Mouse (Mus musculus) ES-Bruce4 (cell line): ENCODE measurements around the gene Hps5. TPM values are rescaled to one million over a fixed set of nuclear protein-coding genes. Genes with fewer than 3 reads are reported as not detected.
A peak's percentile ranks its signal among the peaks of the same experiment; 100 is the strongest.

ENCODE experiments used
- H3K27ac ChIP-seq: 2 replicates; pipeline ENCODE4 v1.5.1; 2012; ENCODE audit warnings: low read length, inconsistent platforms; ENCODE audit not compliant: insufficient read depth
- H3K27me3 ChIP-seq: 2 replicates; pipeline ENCODE4 v1.6.1; 2012; ENCODE audit warnings: mild to moderate bottlenecking, low read length, inconsistent platforms; ENCODE audit not compliant: control insufficient read depth, poor library complexity, insufficient read depth, severe bottlenecking
- H3K36me3 ChIP-seq: 2 replicates; pipeline ENCODE4 v1.6.1; 2012; ENCODE audit warnings: inconsistent platforms, mild to moderate bottlenecking, low read length, moderate library complexity; ENCODE audit not compliant: control insufficient read depth, poor library complexity, insufficient read depth, severe bottlenecking
- H3K4me1 ChIP-seq: one replicate; pipeline ENCODE4 v1.8.1; 2011; ENCODE audit warnings: low read length; ENCODE audit not compliant: control insufficient read depth, insufficient read depth
- H3K4me3 ChIP-seq: 2 replicates; pipeline ENCODE4 v1.5.1; 2011; ENCODE audit warnings: low read depth, mild to moderate bottlenecking, low read length
- H3K9ac ChIP-seq: 2 replicates; pipeline ENCODE4 v1.6.1; 2012; ENCODE audit warnings: low read depth, mild to moderate bottlenecking, inconsistent platforms; ENCODE audit not compliant: poor library complexity, severe bottlenecking
- H3K9me3 ChIP-seq: replicated peaks from 2 replicates; pipeline ENCODE4 v1.6.1; 2012; ENCODE audit warnings: mild to moderate bottlenecking, low read length, inconsistent platforms; ENCODE audit not compliant: control insufficient read depth, poor library complexity, insufficient read depth, severe bottlenecking
- CTCF ChIP-seq: IDR thresholded peaks from one replicate; pipeline ENCODE4 v1.8.1; 2011; ENCODE audit warnings: low read depth, low read length
- EP300 ChIP-seq: IDR thresholded peaks from 2 replicates; pipeline ENCODE4 v1.6.1; 2011; ENCODE audit warnings: low read depth, low read length; ENCODE audit not compliant: insufficient read depth
- POLR2A ChIP-seq: IDR thresholded peaks from one replicate; pipeline ENCODE4 v1.8.1; 2011; ENCODE audit warnings: low read length; ENCODE audit not compliant: insufficient read depth
- polyA plus RNA-seq: library from polyadenylated mRNA; stranded (reverse); fragments of >200 nt; gene quantifications from 2 replicates; pipeline ENCODE4 v1.2.4, GENCODE M21; 2011; ENCODE audit warnings: low read depth; ENCODE audit not compliant: missing spikeins, insufficient read depth, insufficient read length

The Hps5 gene
- polyA plus RNA-seq, 1 experiment: 14.8 TPM

DNA sequence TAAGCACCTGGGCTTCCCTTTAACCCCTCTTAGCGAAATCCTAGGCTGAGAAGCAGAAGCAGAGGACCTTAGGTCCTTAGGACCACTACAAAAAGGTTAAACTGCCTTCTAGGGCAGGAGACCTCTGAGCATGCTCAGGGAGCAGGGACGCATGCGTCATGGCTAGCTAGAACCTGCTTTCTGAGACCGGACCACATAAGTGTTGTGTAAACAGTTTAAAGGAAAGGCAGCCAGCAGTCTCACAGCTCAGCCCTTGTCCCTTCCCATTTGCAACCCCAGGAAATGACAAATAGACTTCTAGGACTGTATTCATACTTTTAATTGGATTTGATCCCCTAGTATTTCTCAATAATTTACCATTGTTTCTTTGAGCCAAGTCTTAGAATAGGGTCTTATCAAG is 44.5 kb upstream of the Hps5 start:
- Histone ChIP-seq H3K27me3 (no peaks in the 10 kb centered on the region), H3K9me3 (no peaks in the 10 kb centered on the region), H3K4me3 (no peak overlapping the region), H3K9ac (no peak overlapping the region), H3K4me1 (peaks cover 16% of the 10 kb centered on the region), H3K27ac (no peak overlapping the region), H3K36me3 (no peaks in the 10 kb centered on the region)
- no peak for TF ChIP-seq CTCF
- TF ChIP-seq POLR2A: no peak
- TF ChIP-seq EP300: no peak

DNA sequence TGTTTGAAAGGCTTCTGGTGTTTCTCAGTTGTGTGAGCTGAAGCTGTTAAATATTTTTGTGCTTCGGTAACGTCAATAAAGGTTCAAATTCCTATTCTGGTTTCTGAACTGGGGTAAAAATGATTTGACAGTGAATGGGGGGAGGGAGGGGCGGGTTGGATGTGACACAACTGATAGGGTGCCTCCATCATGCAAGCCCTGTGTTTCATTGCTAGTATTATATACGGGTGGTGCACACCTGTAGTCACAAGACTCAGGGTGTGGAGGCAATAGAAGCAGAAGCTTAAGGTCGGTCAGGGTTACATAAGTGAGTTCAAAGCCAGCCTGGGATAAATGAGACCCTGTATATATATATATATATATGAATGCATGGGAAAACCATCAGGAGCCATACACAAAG is 44.0 kb upstream of the Hps5 start:
- no peak overlapping the region for H3K9ac ChIP-seq
- no peaks in the 10 kb centered on the region for H3K27me3 ChIP-seq
- no peak overlapping the region for H3K4me3 ChIP-seq
- TF ChIP-seq EP300 (no peak), POLR2A (no peak), CTCF (no peak)
- peaks cover 16% of the 10 kb centered on the region for H3K4me1 ChIP-seq
- H3K36me3 ChIP-seq: no peaks in the 10 kb centered on the region
- peak overlapping the region; percentile 90 for H3K27ac ChIP-seq
- no peaks in the 10 kb centered on the region for H3K9me3 ChIP-seq

DNA sequence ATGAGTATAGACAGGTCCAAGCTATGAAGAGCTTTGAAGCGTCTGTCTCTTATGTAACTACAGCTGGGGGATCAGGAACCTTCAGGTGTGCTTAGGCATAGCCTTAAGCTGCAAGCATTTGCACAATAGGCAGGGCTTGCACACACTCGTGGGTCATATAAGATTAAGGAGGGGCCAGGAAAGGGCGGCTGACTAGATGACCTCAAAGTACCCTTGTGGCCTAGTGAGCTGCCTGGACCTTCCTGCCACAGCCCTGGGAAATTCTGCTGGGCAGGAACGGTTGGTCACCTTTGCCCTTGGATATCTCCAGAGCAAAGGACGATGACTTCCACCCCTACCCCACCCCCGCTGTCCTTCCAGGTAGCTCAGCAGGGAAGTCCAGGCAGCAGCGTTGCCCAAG is 43.6 kb upstream of the Hps5 start:
- Histone ChIP-seq H3K9ac (no peak overlapping the region), H3K9me3 (no peaks in the 10 kb centered on the region), H3K27ac (peak overlapping the region; percentile 90), H3K36me3 (no peaks in the 10 kb centered on the region), H3K4me1 (peaks cover 16% of the 10 kb centered on the region), H3K27me3 (no peaks in the 10 kb centered on the region), H3K4me3 (no peak overlapping the region)
- TF ChIP-seq CTCF: no peak
- 0 out of 2 replicates have a peak, but pooled peaks have one; percentile 30 for TF ChIP-seq EP300
- no peak for TF ChIP-seq POLR2A

DNA sequence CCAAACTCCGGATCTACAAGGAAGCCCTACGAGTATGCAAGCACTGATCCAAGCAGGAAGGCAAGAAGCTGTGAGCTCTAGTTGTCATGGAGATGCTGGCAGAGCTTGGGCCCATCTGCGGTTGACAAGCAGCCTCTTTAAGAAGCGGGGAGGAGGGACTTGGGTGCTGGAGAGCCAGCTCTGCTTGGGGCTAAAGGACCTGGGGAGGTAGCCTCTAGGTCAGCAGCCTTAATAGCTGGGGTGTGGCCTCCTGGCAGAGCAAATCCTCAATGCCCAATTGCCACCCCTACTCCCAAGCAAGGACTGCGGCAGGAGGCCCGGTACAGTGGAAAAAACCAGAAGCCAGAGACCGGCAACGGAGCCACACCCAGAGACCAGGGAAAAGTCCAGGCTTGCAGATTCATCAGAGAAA is 43.0 kb upstream of the Hps5 start:
- H3K27ac ChIP-seq: peak overlapping the region; percentile 90
- no peak overlapping the region for H3K9ac ChIP-seq
- TF ChIP-seq POLR2A: no peak
- TF ChIP-seq EP300: peak; percentile 24; the same call in 1 of the 2 replicates
- no peak overlapping the region for H3K4me3 ChIP-seq
- H3K36me3 ChIP-seq: no peaks in the 10 kb centered on the region
- peaks cover 16% of the 10 kb centered on the region for H3K4me1 ChIP-seq
- no peaks in the 10 kb centered on the region for H3K9me3 ChIP-seq
- no peaks in the 10 kb centered on the region for H3K27me3 ChIP-seq

DNA sequence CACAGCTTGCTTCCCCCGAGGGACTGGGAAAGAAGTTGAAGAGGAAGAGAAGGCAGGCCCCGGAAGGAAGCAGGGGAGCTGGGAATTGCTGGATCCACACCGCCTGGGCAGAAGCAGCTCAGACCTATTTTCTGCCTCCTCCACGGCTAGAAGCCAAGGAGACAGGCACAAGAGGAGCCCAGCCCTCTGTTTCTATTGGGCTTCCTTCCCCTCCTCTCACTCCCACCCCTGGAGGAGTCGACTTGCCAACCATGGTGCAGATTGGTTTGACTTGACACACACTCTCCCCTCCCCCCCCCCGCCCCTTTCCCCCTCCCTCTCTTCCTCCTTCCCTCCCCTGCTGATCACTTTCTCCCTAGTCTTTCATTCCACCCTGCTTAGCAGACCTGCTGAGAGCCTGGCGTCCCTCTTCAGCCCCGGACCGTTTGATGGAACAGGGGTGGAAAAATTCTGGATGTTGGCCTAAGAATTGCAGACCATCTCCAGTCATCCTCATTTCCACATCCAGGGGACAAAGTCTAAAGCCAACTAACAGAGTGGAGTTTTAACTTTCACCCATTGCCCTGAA is 42.3 kb upstream of the Hps5 start:
- Histone ChIP-seq H3K9me3 (no peaks in the 10 kb centered on the region), H3K9ac (peak overlapping the region; percentile 20; the same call in 1 of the 2 replicates), H3K27ac (peak overlapping the region; percentile 90), H3K27me3 (no peaks in the 10 kb centered on the region), H3K4me1 (peaks cover 16% of the 10 kb centered on the region), H3K4me3 (0 out of 2 replicates have a peak overlapping the region, but pooled peaks have one; percentile 7), H3K36me3 (no peaks in the 10 kb centered on the region)
- no peak for TF ChIP-seq CTCF
- TF ChIP-seq EP300: no peak
- no peak for TF ChIP-seq POLR2A

DNA sequence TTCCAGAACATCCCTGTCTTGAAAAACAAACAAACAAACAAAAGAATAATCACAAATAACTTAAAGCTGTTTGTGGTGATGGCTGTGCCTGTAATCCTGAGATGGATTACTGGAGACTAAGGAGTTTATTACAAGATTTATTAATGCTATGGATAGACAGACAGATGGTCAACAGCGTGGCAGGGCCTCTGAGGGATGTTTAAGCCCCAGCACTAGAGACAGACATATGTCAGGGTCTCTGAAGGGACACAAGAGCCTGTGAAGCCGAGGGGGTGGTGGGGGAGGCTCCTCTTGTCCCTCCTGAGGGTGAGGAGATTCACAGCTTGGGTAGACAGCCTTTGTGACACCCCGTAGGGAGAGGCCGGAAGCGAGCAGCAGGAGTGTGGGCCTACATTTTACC is 41.2 kb upstream of the Hps5 start:
- Histone ChIP-seq H3K27me3 (no peaks in the 10 kb centered on the region), H3K4me3 (no peak overlapping the region), H3K4me1 (peaks cover 16% of the 10 kb centered on the region), H3K27ac (no peak overlapping the region), H3K36me3 (no peaks in the 10 kb centered on the region), H3K9me3 (no peaks in the 10 kb centered on the region), H3K9ac (no peak overlapping the region)
- no peak for TF ChIP-seq POLR2A
- no peak for TF ChIP-seq EP300
- no peak for TF ChIP-seq CTCF
